Mouse (Mus musculus) Muller cell, postnatal 12 days (primary cell): ENCODE results near the gene Sema6b.
A peak's percentile ranks its signal among the peaks of the same experiment; 100 is the strongest.

Experiments
- DNase-seq: peaks from one replicate; pipeline ENCODE4 v3.0.0-alpha.2; 2015; ENCODE audit errors: inconsistent ontology term

Sema6b gene

GRCm38 (mm10) chr17:56146131-56146530, 6.0 kb upstream of the Sema6b start:
- no peak for DNase-seq

GRCm38 (mm10) chr17:56144546-56144945, 4.4 kb upstream of the Sema6b start:
- no peak for DNase-seq

- DNase-seq, result no peak
Measured at GRCm38 (mm10) chr17:56141702-56142605, 1.8 kb upstream of the Sema6b start.

GRCm38 (mm10) chr17:56139355-56139754, 788 bp downstream of the Sema6b start:
- DNase-seq, result no peak

GRCm38 (mm10) chr17:56137839-56138613, 2.1 kb downstream of the Sema6b start:
- no peak for DNase-seq

- DNase-seq, result no peak
Measured at GRCm38 (mm10) chr17:56136558-56136957, 3.6 kb downstream of the Sema6b start.

- DNase-seq, result peak; percentile 58
Measured at GRCm38 (mm10) chr17:56134463-56134971, 5.6 kb downstream of the Sema6b start.

GRCm38 (mm10) chr17:56133457-56134363, 6.4 kb downstream of the Sema6b start:
- DNase-seq, result no peak

GRCm38 (mm10) chr17:56132661-56133060, 7.5 kb downstream of the Sema6b start:
- DNase-seq, result peak; percentile 38

- DNase-seq, result no peak
Measured at GRCm38 (mm10) chr17:56131814-56132213, 8.3 kb downstream of the Sema6b start.

- DNase-seq, result no peak
Measured at GRCm38 (mm10) chr17:56131136-56131535, 9.0 kb downstream of the Sema6b start.

GRCm38 (mm10) chr17:56128246-56128645, 11.9 kb downstream of the Sema6b start:
- no peak for DNase-seq

GRCm38 (mm10) chr17:56126175-56126574, 14.0 kb downstream of the Sema6b start:
- no peak for DNase-seq

GRCm38 (mm10) chr17:56125276-56125630, 14.9 kb downstream of the Sema6b start:
- DNase-seq, result no peak

- peak; percentile 48 for DNase-seq
Measured at GRCm38 (mm10) chr17:56124377-56125275, 15.5 kb downstream of the Sema6b start.

- no peak for DNase-seq
Measured at GRCm38 (mm10) chr17:56123681-56124340, 16.3 kb downstream of the Sema6b start.

- no peak for DNase-seq
Measured at GRCm38 (mm10) chr17:56123161-56123560, 17.0 kb downstream of the Sema6b start.

GRCm38 (mm10) chr17:56121826-56122225, 18.3 kb downstream of the Sema6b start, which contains the start of gene Lrg1:
Lrg1 (minus strand) TSS chr17:56122001.
- DNase-seq, result no peak

GRCm38 (mm10) chr17:56119981-56120880, 19.9 kb downstream of the Sema6b start:
- peak; percentile 31 for DNase-seq
